Mouse (Mus musculus): Measurements from ENCODE around the gene Cd200r3.

- no peak for TF ChIP-seq POLR2A (IDR thresholded peaks at IDR 0.05; ENCODE audit: insufficient read length, low read depth)
- TF ChIP-seq USF1 (IDR thresholded peaks at IDR 0.05; ENCODE audit: low read depth), result no peak
- TF ChIP-seq MAX (IDR thresholded peaks at IDR 0.05; ENCODE audit: low read depth), result no peak
- no peak for TF ChIP-seq REST (IDR thresholded peaks at IDR 0.05; ENCODE audit: insufficient read depth, insufficient read length)
- no peak for TF ChIP-seq TCF12 (IDR thresholded peaks at IDR 0.05; ENCODE audit: insufficient read depth, poor library complexity, severe bottlenecking)
- no peak for TF ChIP-seq E2F4 (IDR thresholded peaks at IDR 0.05; ENCODE audit: insufficient read depth)
Measured at GRCm38 (mm10) chr16:45023904-45024303, 80.4 kb downstream of the Cd200r3 start.
